Mouse (Mus musculus) forebrain, embryonic 16.5 days (tissue): ENCODE data around the gene Eif3l. TPM values are rescaled to one million over a fixed set of nuclear protein-coding genes. Genes with fewer than 3 reads are reported as not detected.
"Not testable (repeated sequence)": the region's sequence is repeated elsewhere in the genome, so short reads cannot be mapped to it uniquely, and the experiment has no call there.

Experiments used
- ATAC-seq: fragments of 200-750 bp; cut with Nextera tagmentation; 2 replicates; pipeline ENCODE4 v1.8.0; 2017; ENCODE audit warnings: mild to moderate bottlenecking, moderate library complexity
- H3K27ac ChIP-seq: fragments of 300-500 bp; sonication (generic); 2 replicates; pipeline ENCODE4 v1.5.1; 2014; ENCODE audit warnings: low read length, control low read depth
- H3K27me3 ChIP-seq: fragments of 300-500 bp; sonication (generic); replicated peaks from 2 replicates; pipeline ENCODE4 v1.6.1; 2014; ENCODE audit warnings: low read length; ENCODE audit not compliant: control insufficient read depth, insufficient read depth
- H3K36me3 ChIP-seq: fragments of 300-500 bp; sonication (generic); 2 replicates; pipeline ENCODE4 v1.6.1; 2014; ENCODE audit not compliant: control insufficient read depth, insufficient read depth
- H3K4me1 ChIP-seq: fragments of 300-500 bp; sonication (generic); replicated peaks from 2 replicates; pipeline ENCODE4 v1.6.1; 2014; ENCODE audit warnings: low read length; ENCODE audit not compliant: control insufficient read depth, insufficient read depth
- H3K4me2 ChIP-seq: fragments of 300-500 bp; sonication (generic); 2 replicates; pipeline ENCODE4 v1.6.1; 2014; ENCODE audit warnings: mild to moderate bottlenecking, low read length, control low read depth
- H3K4me3 ChIP-seq: fragments of 300-500 bp; sonication (generic); replicated peaks from 2 replicates; pipeline ENCODE4 v1.5.1; 2014; ENCODE audit warnings: mild to moderate bottlenecking, low read length, control low read depth
- H3K9ac ChIP-seq: fragments of 300-500 bp; sonication (generic); replicated peaks from 2 replicates; pipeline ENCODE4 v1.6.1; 2014; ENCODE audit warnings: low read depth, low read length, control low read depth
- H3K9me3 ChIP-seq: fragments of 300-500 bp; sonication (generic); 2 replicates; pipeline ENCODE4 v1.6.1; 2016; ENCODE audit warnings: low read length; ENCODE audit not compliant: control insufficient read depth
- WGBS: fragments of 180-500 bp; shearing (Covaris S2); extraction: QIAGEN DNeasy Blood & Tissue Kit; methylation state at CpG from one replicate; pipeline ENCODE4 v1.1.7; 2014; 5-methylcytosine and 5-hydroxymethylcytosine counted together
- polyA plus RNA-seq: library from polyadenylated mRNA; unstranded; fragments of >200 nt; fragmentation: Nextera tagmentation; extraction: Ambion mirVana; gene quantifications from 2 replicates; pipeline ENCODE4 v1.2.1, GENCODE M21; 2015

Gene Eif3l
- polyA plus RNA-seq, 1 experiment from 2014 or later, result 188 TPM

DNA sequence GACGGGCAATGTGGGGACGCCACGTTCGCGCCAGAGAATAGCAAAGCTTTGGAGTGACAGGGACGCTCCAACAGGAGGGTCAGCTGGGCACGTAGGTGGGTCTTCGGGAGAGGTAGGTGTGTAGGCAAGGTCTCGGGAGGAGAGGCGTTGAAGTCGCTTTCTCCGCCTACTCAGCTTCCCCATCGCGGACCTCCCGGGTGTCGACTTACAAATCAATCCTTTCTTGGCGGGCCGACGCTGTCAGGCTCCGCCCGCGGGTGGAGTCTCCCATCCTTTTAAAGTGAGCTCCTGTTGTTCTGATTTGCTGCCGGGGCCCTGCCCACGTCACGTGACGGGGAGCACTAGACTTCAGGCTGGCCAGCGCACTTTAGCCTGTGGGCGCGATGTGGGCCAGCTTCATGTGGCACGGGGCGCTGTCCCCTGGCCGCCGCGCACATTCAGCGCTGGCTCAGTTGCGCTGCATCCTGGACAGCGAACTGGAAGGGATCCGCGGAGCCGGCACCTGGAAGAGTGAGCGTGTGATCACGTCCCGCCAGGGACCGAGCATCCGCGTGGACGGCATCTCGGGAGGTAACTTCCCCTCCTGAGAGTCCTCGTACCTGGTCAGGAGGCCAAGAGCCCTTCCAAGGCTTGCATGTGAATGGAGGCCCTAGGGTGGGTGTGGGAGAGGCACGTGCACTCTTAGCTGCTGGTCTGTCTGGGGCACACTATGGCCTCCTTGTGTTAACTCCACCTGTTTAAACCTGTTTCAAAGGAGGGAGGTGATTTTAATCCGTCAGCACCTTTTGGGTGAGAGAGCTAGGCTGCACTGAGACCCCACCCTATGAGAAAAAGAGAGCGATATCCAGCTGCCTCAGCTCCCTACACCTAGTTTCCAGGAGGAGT lies 44.2 kb upstream of the Eif3l start:
- Histone ChIP-seq H3K27ac (peak overlapping the region; percentile 65), H3K9me3 (no peaks in the 10 kb centered on the region), H3K9ac (peak overlapping the region; percentile 93), H3K4me1 (peaks cover 46% of the 10 kb centered on the region), H3K4me2 (peak overlapping the region; percentile 85), H3K4me3 (peak overlapping the region; percentile 82), H3K36me3 (no peaks in the 10 kb centered on the region), H3K27me3 (no peaks in the 10 kb centered on the region)
- WGBS, result under 1% methylated on average over 52 of the region's 52 CpGs
- peak; percentile 82 for ATAC-seq

DNA sequence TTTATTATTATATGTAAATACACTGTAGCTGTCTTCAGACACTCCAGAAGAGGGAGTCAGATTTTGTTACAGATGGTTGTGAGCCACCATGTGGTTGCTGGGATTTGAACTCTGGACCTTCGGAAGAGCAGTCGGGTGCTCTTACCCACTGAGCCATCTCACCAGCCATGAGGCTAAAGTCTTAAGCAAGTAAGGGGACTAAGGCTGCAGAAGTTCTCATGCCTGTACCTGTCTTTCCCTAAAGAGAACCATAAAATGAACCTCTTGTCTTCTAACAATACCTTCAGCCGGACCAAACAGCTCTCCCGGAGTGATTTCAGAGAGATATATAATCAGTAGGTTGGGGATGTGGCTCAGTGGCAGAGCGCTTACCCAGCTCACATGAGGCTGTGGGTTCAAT lies 43.1 kb upstream of the Eif3l start:
- not testable (repeated sequence) for H3K9me3 ChIP-seq, ATAC-seq, H3K4me3 ChIP-seq, H3K9ac ChIP-seq, H3K36me3 ChIP-seq, H3K27me3 ChIP-seq, H3K27ac ChIP-seq
- WGBS, result 84% methylated on average over 5 of the region's 5 CpGs
- Histone ChIP-seq H3K4me2 (0 out of 2 replicates have a peak overlapping the region, but pooled peaks have one; percentile 14), H3K4me1 (peaks cover 39% of the 10 kb centered on the region)

DNA sequence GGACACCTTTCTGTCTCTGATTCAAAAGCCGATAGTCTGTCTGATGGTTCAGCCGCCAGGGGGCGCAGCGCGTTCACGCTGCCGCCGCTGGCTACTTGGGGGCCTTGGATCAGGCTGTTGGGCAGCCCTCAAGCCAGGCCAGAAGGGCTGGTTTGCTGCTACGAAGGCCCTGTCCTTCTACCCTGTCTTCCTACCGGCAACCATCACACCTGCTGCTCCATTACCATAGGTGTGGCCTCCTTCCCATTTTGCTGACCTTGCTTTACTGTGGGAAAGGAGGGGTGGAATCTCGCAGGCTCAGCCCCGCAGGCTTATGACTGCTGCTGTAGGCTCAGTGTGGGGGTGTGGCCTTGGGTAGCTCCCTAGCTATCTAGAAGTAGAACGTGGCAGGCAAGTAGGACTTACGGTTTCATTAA lies 37.1 kb upstream of the Eif3l start:
- ATAC-seq, result no peak
- WGBS, result 15% methylated on average over 14 of the region's 14 CpGs
- Histone ChIP-seq H3K27me3 (peaks cover 29% of the 10 kb centered on the region), H3K27ac (no peak overlapping the region), H3K4me3 (no peak overlapping the region), H3K4me2 (0 out of 2 replicates have a peak overlapping the region, but pooled peaks have one; percentile 16), H3K9me3 (no peaks in the 10 kb centered on the region), H3K9ac (no peak overlapping the region), H3K36me3 (no peaks in the 10 kb centered on the region), H3K4me1 (peaks cover 15% of the 10 kb centered on the region)

DNA sequence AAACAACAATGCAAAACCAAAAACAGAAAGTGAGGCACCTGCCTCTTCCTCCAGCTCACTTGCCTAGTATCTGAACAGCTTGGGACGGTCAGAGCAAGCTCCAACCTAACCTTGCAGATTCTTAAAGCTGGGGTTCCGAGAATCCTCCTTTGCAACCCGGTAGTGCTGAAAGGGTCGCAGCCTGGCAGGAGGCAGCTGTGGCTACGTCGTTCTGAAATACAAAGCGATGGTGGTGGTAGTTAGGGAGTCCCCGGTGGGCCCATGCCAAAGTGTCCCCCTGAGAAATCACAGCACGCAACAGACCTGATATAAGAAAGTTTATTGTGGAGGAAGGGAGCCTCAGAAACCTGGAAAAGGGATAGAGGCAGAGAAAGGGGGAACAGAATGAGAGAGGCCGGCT lies 36.6 kb upstream of the Eif3l start:
- ATAC-seq, result no peak

DNA sequence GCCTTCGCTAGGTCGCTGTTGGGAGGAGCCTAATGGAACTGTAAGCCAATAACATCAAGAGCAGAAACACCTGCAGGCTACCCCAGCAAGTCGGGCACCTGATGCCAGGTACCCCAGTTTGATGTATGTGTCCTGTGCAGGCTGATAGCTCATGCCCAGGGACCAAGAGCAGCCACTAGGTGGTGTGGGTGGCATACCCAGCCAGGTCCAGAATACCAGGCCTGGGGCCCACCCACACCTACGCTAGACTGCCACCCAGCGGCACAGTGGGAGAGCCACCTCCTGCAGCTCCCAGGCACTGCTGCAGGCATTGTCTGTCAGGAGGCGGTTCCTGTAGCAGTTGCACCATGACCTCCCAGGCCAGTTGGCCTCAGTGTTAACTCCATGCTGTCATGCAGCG lies 36.1 kb upstream of the Eif3l start:
- ATAC-seq, result no peak; the same call in 1 of the 2 replicates
- Histone ChIP-seq H3K4me1 (peaks cover 18% of the 10 kb centered on the region), H3K9ac (no peak overlapping the region), H3K27me3 (peaks cover 38% of the 10 kb centered on the region), H3K4me2 (no peak overlapping the region), H3K9me3 (no peaks in the 10 kb centered on the region), H3K4me3 (no peak overlapping the region), H3K36me3 (no peaks in the 10 kb centered on the region), H3K27ac (no peak overlapping the region)
- WGBS, result 15% methylated on average over 7 of the region's 7 CpGs

More for the DNA sequence above, 36.6 kb upstream of the Eif3l start:
- Histone ChIP-seq H3K4me1 (peaks cover 18% of the 10 kb centered on the region), H3K36me3 (no peaks in the 10 kb centered on the region), H3K4me2 (no peak overlapping the region), H3K9me3 (no peaks in the 10 kb centered on the region), H3K9ac (no peak overlapping the region), H3K27ac (no peak overlapping the region), H3K4me3 (no peak overlapping the region), H3K27me3 (peaks cover 33% of the 10 kb centered on the region)
- 69% methylated on average over 10 of the region's 10 CpGs for WGBS

DNA sequence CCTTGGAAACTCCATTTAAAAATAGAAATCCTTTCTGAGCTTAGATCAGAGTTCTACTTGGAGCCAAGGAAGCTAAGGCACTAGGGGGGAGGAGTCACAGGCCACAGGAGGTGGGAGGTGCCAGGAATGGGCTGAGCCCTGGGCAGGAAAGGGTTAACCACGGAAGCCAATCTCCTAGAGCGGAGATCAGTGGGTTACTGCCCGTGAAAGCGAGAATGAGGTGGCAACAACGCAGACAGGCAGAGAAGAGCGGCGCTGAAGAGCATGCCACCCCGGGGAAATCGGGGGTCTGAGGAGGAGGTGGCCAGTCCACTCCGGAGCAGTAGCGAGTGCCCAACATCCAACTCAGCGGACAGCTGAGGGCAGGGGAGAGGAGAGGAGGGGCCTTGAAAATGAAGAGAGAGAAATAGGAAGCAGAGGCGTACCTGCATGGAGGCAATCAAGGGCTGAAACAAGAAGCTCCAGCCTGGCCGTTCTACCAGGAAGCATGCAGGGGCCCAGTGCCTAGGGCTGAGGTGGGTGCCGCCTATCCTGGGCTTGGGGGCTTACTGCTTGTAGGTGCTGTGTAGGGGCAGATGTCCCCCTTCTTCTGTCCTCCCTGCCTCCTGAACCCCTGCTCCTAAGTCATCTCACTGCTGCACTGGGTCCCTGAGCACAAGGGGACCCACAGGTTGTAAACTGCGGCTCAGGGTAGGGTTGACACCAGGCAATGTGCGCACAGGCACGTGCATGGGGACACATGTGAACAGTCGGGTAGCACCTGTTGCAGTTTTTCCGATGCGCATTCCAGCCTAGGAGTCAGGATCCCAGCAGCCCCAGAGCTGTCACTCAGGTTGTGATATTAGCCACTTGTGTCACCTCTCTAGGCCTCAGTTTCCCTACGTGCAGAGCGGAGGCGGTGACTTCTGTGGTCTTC lies 34.2 kb upstream of the Eif3l start:
- no peaks in the 10 kb centered on the region for H3K36me3 ChIP-seq
- peaks cover 44% of the 10 kb centered on the region for H3K27me3 ChIP-seq
- 0 out of 2 replicates have a peak overlapping the region, but pooled peaks have one; percentile 22 for H3K9ac ChIP-seq
- no peaks in the 10 kb centered on the region for H3K9me3 ChIP-seq
- H3K4me1 ChIP-seq, result peaks cover 18% of the 10 kb centered on the region
- 19% methylated on average over 24 of the region's 24 CpGs for WGBS
- no peak overlapping the region for H3K27ac ChIP-seq
- 0 out of 2 replicates have a peak overlapping the region, but pooled peaks have one; percentile 9 for H3K4me3 ChIP-seq
- no peak for ATAC-seq
- H3K4me2 ChIP-seq, result peak overlapping the region; percentile 31

DNA sequence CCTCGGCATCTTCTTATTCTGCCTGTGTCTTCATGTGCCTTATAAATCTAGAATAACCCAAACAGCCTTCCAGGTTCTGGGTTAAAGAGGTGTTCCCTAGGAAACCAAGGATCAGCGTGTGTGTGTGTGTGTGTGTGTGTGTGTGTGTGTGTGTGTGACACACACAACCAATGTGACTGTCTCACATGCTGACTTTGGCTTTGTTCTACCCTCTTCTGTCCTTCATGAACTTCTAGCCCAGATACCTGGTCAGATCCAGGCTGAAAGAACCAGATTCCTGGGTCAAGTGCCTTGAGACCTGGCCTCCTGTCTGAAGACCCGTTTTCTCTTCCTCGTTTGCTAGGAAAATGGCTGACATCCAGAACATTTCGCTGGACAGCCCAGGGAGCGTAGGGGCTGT lies 33.4 kb upstream of the Eif3l start, which contains the start of gene Galr3:
Galr3 (plus strand) TSS at position 301 of the 400 bp plus-strand sequence.
- 73% methylated on average over 6 of the region's 6 CpGs for WGBS
- peaks cover 18% of the 10 kb centered on the region for H3K4me1 ChIP-seq
- H3K27me3 ChIP-seq, result peaks cover 44% of the 10 kb centered on the region

DNA sequence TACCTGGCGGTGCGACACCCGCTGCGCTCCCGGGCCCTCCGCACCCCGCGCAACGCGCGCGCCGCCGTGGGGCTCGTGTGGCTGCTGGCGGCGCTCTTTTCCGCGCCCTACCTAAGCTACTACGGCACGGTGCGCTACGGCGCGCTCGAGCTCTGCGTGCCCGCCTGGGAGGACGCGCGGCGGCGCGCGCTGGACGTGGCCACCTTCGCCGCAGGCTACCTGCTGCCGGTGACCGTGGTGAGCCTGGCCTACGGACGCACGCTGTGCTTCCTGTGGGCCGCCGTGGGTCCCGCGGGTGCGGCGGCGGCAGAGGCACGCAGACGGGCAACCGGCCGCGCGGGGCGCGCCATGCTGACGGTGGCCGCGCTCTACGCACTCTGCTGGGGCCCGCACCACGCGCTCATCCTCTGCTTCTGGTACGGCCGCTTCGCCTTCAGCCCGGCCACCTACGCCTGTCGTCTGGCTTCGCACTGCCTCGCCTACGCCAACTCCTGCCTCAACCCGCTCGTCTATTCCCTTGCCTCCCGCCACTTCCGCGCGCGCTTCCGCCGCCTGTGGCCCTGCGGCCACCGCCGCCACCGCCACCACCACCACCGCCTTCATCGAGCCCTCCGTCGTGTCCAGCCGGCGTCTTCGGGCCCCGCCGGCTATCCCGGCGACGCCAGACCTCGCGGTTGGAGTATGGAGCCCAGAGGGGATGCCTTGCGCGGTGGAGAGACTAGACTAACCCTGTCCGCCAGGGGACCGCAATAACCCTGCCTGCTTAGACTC lies 32.1 kb upstream of the Eif3l start:
- Histone ChIP-seq H3K4me1 (peaks cover 16% of the 10 kb centered on the region), H3K27ac (no peak overlapping the region), H3K4me3 (peak overlapping the region; percentile 61), H3K9ac (peak overlapping the region; percentile 58), H3K4me2 (peak overlapping the region; percentile 76), H3K36me3 (no peaks in the 10 kb centered on the region), H3K27me3 (peaks cover 44% of the 10 kb centered on the region), H3K9me3 (no peaks in the 10 kb centered on the region)
- peak; percentile 68 for ATAC-seq
- WGBS, result under 1% methylated on average over 99 of the region's 105 CpGs

More for the DNA sequence above, 33.4 kb upstream of the Eif3l start, which contains the start of gene Galr3:
- Histone ChIP-seq H3K9me3 (no peaks in the 10 kb centered on the region), H3K4me3 (peak within 1 kb of the TSS; percentile 61), H3K9ac (peak within 1 kb of the TSS; percentile 58), H3K36me3 (no peaks in the 10 kb centered on the region), H3K4me2 (peak within 1 kb of the TSS; percentile 76), H3K27ac (no peak within 1 kb of the TSS)
- ATAC-seq, result no peak
